Mouse (Mus musculus) brain, embryonic 14.5 days (tissue): ENCODE data around the gene Slc22a4. TPM values are rescaled to one million over a fixed set of nuclear protein-coding genes. Genes with fewer than 3 reads are reported as not detected.
"Not testable (repeated sequence)": the region's sequence is repeated elsewhere in the genome, so short reads cannot be mapped to it uniquely, and the experiment has no call there.

Experiments used
- DNase-seq: peaks from one replicate; pipeline ENCODE4 v3.0.0-alpha.2; 2011; ENCODE audit warnings: low read depth
- CTCF ChIP-seq: fragments of 200-500 bp; IDR thresholded peaks from 2 replicates; pipeline ENCODE4 v1.5.1; 2012; ENCODE audit warnings: inconsistent platforms, mild to moderate bottlenecking, moderate library complexity, borderline replicate concordance; ENCODE audit not compliant: insufficient read depth, insufficient read length; ENCODE audit errors: extremely low read depth
- POLR2A ChIP-seq: fragments of 200-500 bp; IDR thresholded peaks from 2 replicates; pipeline ENCODE4 v1.6.1; 2012; ENCODE audit warnings: mild to moderate bottlenecking, inconsistent platforms, borderline replicate concordance; ENCODE audit not compliant: poor library complexity, insufficient read depth, insufficient read length, severe bottlenecking; ENCODE audit errors: extremely low read depth
- polyA plus RNA-seq: library from polyadenylated mRNA; depleted of rRNA; stranded (reverse); fragments of >200 nt; gene quantifications from 2 replicates; pipeline ENCODE4 v1.2.3, GENCODE M21; 2012

The Slc22a4 gene
- polyA plus RNA-seq, 1 experiment, result 2.2 TPM

- DNase-seq, result no peak
- TF ChIP-seq POLR2A (no peak), CTCF (no peak)
Observed at GRCm38 (mm10) chr11:54040676-54041075, 12.8 kb upstream of the Slc22a4 start.

DNA sequence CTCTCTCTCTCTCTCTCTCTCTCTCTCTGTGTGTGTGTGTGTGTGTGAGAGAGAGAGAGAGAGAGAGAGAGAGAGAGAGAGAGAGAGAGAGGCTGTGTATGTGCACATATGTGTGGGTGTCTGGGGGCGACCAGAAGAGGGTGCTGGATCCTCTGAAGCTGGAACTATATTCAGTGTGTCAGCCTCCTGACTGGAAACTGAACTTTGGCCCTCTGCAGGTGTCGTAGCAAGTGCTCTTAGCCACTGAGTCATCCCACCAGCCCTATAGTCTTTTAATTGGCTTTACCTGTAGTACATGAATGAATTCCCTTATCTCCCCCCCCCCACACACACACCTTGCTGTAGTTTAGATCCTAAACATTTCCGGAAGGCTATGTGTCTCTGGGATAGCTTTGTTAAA lies 5.0 kb upstream of the Slc22a4 start:
- DNase-seq, result not testable (repeated sequence)

DNA sequence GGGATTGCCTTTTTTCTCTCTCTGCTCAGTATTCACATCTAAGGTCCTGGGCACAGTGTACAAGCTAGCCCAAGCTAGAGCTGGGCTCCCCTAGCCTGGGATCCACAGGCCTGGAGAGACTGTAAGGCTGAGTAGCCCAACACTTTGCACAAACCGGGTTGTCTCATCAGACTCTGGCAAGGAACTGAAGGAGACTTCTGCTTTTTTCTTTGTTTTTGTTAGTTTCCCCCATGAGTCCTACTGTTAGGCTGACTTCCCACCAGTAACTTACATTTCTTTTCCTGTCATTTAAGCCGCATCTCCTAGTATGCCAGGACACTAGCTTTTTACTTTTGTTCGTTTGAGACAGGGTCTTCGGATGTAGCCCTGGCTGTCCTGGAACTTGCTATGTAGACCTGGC lies 1.1 kb upstream of the Slc22a4 start:
- TF ChIP-seq CTCF (no peak), POLR2A (no peak)
- DNase-seq, result no peak

DNA sequence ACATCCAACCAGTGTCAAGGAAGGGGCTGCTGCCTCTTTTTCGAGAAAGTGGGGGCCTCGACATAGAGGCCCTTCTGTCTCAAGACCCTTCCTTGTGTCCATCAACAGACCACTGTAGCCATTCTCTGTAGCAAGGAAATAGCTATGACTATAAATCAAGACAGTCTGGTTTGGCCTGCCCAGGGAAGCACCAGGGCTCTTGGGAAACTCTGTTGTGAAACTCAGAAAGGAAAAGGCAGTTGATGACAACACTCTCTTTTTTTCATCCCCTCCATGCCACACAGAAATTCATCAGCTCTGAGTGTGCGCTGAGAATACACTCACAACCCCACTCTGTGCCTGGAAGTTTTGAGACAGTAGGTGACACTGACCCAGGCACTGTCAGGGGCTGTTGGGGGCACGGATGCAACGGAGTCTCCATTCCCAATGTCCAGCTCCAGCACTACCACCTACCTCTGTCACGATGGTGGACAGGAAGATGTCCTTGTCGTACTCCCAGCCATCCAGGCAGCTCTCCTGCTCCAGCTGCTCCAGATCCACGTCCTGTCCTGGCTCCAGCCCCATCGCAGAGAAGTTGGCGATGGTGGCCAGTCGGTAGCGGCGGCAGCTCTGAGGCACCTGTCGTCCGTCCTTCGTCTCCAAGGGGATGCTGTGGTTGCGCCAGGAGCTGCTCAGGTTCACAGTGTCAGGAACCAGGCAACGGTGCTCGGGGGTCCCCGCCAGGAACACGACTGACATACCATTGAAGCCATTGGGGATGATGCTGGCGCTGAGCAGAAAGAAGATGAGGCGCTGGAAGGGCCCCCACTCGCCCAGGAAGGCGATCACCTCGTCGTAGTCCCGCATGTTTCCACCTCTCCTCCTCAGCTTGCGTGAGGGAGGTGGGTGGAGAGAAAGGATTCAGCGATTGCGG lies 503 bp downstream of the Slc22a4 start:
- no peak for DNase-seq

DNA sequence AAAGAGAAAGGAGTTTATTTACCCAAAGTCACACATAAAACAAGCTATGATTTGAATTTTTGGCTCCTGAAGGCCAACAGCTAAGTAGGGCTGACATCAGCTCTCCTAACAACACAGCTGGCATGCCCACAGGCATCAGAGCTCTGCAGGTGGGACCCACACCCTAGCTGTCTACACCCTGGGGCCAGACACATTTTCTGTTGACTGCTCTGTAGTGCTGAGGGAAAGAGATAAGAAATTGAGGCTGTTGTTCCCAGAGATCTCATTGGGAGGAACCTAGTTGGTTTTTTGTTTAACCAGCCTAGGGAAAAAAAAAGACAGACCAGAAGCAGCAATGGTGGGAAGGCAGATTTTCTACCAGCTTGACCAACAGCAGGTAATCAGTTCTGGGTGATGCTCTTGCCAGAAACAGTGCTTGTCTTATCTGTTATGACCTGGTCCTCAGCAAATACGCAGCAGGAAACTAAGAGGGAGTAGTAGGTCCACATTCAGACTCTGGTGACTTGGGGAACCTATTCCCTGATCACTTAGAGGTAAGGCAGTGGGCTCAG lies 1.3 kb downstream of the Slc22a4 start:
- no peak for DNase-seq
- no peak for TF ChIP-seq POLR2A

More for the DNA sequence above, 503 bp downstream of the Slc22a4 start:
- TF ChIP-seq POLR2A (no peak), CTCF (no peak)

GRCm38 (mm10) chr11:54021396-54022093 lies 6.3 kb downstream of the Slc22a4 start:
- no peak for DNase-seq
- no peak for TF ChIP-seq POLR2A
- no peak for TF ChIP-seq CTCF

- no peak for TF ChIP-seq POLR2A
- no peak for TF ChIP-seq CTCF
- no peak for DNase-seq
Observed at GRCm38 (mm10) chr11:54018893-54019732, 8.8 kb downstream of the Slc22a4 start.

- DNase-seq, result no peak
- TF ChIP-seq POLR2A (no peak), CTCF (no peak)
Observed at GRCm38 (mm10) chr11:54017596-54017995, 10.3 kb downstream of the Slc22a4 start.

GRCm38 (mm10) chr11:54016051-54016450 lies 11.8 kb downstream of the Slc22a4 start:
- TF ChIP-seq CTCF (no peak), POLR2A (no peak)
- peak; percentile 6 for DNase-seq

DNA sequence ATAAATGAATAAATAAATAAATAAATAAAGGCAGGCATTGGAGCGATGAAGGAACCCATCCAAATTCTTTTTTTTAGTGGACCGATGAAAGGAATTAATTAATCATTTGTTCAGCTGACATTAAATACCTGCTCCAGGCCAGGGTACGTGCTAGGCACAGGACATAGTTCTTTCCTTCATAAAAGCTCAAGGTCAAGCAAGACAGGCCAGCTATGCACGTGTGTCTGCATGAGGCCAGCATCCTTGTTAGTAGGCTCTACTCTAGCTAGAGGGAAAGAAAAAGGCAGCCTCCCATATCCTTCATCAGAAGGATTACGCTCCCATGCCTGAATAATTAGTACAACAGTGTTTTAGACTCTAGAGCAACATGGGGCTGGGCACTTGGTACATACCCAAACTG lies 14.9 kb downstream of the Slc22a4 start:
- no peak for DNase-seq
- TF ChIP-seq CTCF (no peak), POLR2A (no peak)

- DNase-seq, result no peak
- TF ChIP-seq CTCF, result no peak
- TF ChIP-seq POLR2A, result no peak
Observed at GRCm38 (mm10) chr11:54011255-54011654, 16.6 kb downstream of the Slc22a4 start.
